Mouse (Mus musculus) neutrophil, adult 5-6 weeks (primary cell): ENCODE measurements around the gene Rhno1. TPM values are rescaled to one million over a fixed set of nuclear protein-coding genes. Genes with fewer than 3 reads are reported as not detected.

ENCODE experiments used
- ATAC-seq: fragments of 151-379, 151-347 bp; 2 replicates; pipeline ENCODE4 v1.8.0; 2017; ENCODE audit warnings: mild to moderate bottlenecking, moderate TSS enrichment; ENCODE audit not compliant: insufficient number of reproducible peaks, poor library complexity, low FRiP score, severe bottlenecking; ENCODE audit errors: extremely low read depth
- total RNA-seq: library from RNA; stranded (forward); fragments of 200-1000 nt; gene quantifications from 2 replicates; pipeline ENCODE4 v1.2.3, GENCODE M21; 2017

Gene Rhno1
- total RNA-seq, 1 experiment from 2014 or later = 40.5 TPM

DNA sequence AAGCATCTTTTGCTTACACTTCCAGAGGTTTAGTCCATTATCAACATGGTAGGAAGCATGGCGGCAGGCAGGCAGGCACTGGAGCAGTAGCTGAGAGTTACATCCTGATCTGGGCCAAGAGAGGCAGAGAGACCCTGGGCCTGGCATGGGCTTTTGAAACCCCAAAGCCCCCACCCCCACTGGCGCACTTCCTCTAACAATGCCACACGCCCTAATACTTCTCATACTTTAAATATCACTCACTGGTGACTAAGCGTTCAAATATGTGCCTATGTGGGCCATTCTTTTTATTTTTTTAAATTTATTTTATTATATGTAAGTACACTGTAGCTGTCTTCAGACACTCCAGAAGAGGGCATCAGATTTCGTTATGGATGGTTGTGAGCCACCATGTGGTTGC is 3.8 kb upstream of the Rhno1 start:
- no peak for ATAC-seq

DNA sequence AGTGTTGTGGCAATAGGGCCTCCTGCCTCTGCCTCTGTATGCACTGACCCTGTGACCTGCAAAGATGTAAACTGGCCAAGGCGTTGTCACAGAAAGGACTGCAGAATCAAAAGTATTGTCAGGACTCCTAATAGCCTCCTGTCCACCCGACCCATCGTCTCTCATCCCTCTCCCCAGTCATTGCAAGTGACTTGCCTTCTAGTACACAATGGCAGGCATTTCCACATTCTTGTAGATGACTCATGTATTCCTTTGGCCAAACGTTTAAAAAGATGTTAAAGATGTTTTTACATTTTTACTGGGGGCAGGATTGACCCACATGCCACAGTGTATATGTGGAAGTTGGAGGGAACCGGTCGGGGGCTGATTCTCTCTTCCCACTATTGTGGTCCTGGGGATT is 2.0 kb upstream of the Rhno1 start:
- no peak for ATAC-seq

DNA sequence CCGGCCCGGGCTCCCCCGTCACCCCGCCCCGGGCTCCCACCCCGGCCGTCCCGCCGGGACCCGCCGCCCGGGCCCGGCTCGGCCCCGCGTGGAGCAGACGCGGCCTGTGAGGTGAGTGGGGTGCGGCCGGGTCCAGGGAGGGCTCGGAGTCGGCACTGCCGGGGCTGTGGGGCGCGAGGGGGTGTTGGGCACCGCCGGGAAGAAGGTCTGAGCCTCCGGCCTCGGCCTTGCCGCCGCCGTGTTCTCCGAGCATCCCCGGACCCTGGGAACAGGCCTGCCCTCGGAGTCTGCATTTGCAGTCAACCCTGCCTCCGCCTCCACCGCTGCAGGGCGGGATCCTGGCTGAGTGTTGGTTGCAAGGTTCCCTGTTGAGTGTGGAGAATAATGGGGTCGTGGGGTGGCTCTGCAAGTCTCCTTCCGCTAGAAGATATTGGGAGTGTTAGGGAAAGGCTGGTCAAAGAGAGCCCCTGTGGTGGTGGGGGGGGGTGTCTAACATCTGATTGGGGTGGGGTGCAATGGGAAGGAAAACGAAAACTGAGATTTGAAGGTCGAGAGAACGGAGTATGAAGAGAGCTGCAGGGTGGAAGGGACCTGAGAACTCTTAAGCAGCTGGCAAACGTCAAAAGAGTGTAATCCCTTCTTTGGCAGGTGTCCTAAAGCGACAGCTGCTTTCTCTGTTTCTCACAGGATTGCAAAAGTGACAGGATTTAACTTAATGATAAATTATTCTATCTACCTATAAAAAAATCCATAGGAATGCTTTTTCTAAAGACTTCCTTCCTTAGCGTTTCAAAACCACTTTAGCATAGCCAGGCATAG is 505 bp upstream of the Rhno1 start:
- ATAC-seq = no peak

DNA sequence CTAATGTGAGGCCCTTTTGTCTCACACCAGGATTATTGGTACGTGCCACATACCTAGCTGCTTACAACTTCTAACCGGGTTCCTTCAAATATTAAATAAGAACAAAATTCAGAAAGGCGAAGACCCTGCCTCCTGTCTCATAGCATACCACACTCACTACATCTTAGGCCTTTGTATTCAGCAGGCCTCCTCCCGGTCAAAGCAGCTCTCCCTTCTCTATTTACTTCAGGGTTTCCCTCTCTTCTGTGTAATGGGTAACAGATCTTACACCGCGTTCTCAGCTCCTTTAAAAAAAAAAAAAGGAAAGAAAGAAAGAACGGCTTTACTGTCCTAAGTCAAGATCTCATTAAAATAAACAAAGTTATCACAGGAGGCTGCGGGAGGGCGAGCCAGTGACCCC is 810 bp downstream of the Rhno1 start:
- ATAC-seq = no peak

DNA sequence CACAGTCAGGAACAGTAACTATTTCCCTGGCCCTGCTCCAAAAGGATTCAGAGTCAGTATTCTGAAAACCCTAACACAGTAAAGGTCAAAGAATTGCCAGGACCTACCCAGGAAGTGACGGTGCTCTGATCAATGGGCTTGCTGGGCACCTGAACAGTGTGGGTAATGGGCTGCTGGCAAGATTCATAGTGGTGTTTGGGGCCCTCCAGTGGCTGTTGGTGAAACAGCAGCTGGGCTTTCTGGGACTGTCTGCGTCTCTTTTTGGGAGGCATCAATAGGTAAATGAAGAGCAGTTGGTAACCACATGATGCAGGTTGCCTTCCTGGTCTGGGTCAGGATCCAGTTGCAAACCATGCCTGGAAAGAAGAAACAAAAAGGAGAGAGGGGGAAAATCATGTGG is 3.7 kb downstream of the Rhno1 start:
- peak; percentile 45 for ATAC-seq

DNA sequence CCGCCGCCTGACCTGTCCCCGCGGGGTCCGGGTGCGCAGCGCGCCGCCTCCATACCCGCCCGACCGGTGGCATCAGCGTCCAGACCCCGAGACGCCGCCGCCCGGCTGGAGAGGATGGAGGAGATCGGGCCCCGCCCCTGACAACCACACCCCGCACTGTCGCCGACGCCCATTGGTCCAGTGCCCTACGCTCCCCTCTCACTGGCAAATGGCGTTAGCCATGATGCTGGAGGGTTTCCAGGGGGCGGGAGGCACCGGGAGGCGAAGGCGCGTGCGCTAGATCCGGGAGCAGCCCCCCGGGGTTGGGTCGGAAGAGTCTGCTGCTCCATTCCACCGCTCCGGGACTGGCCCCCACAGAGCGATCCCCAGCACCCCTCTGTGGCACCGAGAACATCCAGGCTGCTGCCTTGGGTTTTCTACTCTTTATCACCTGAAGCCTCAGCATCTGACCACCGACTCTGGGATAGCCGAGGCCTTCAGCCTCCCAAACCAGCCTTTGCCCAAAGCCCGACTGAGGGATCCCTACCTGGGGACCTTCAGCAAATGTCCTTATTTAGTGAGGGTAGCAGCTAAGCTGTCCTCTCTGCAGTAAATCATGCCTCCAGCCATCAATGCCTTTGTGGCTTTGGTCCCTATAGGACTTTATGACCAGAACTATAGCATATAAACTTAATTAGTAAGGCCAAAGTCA is 6.8 kb downstream of the Rhno1 start, which contains the start of gene Tulp3:
TSS of gene Tulp3 (minus strand) at position 126 of the 691 bp plus-strand sequence.
- peak; percentile 96 for ATAC-seq

DNA sequence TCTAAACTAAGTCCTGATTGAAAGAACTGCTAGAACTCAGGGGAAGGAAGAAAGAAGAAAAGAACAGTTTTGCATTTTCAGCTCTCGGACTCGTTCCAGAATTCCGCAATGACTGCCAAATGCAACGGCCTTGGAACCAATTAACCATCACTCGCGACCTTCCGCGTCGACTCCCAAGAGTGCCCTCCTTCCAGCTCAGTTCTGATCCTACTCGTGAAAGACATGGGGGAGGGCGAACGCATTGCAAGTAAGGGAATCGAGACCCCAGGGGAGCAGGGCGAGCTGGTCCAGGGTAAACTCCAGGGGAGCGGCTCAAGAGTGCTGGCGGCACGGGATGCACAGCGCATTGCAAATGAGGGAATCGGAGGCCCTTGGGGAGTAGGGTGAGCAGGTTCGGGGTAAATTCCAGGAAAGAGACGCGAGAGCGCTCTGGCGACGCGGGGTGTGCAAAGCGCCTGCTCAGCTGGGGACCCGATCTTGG is 7.5 kb downstream of the Rhno1 start:
- no peak for ATAC-seq

DNA sequence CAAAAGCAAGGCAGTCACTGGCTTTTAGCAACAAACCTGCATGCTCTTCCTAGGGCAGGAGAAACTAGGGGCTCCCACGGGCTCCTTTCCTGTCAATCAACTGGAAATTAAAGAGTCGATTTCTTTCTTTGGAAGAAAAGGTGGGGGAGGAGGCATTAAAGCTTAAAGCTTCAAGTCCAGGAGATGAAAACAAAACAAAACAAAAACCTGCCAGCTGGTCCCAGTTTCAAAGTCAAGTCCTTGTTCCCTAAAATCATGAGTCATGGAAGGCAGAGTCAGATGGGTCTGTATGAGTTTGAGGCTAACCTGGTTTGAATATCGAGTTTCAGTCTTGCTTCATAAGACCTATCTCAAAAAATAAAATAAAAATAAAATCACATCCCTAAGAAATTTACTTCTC is 8.6 kb downstream of the Rhno1 start:
- ATAC-seq = no peak

DNA sequence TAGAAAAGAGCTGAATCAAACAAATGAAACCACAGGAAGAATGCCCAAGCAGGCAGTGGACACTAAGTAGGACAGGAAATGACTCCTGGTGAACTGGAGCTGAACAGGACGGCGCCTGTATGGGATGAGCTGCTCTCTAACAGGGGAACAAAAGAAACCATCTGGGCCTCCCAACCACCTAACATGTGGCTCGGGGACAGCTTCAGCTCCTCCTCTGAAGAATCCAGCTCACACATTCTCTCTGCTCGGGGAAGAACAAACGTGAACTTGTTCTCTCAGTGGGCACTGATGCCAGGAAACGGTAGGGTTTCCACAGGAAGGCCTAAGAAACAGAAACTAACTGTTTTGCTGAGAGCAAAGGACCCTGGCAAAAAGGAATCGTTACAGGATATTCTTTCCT is 13.0 kb downstream of the Rhno1 start:
- no peak for ATAC-seq

DNA sequence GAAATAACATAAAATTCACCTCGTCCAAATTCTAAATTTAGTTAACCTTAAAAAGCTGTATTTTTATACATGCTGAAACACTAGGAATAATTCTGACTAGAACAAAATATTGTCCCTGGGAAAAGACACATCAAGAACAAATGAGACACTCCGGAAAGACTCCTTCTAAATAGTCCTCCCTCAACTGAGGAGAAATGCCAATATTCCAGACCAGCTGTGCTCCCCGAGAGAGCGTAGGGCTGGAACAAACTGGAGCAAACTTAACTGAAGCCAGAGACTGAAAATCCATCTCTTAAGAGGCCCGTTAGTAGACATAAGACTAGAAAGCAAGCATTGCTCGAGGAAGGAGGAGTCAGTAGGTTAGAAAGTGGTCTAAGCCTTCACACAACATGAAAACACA is 15.9 kb downstream of the Rhno1 start:
- ATAC-seq = no peak

DNA sequence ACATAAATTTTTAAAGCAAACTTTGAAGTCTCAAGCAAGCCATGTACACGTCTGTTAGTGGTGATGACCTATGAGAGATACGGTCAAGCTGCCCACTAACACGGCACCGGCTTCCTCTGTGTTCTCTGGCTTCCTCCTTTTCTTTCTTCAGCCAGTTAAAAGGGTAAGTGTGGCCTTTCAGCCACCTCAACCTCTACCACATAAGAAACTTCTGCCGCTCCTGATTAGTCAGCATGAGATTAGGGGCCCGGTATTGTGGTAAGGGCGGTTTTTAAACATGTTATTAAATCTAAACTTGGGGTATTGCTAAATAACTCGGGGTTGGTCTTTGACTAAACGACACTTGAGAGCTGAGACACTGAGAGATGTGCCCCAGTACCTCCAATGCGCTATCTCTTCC is 17.1 kb downstream of the Rhno1 start:
- ATAC-seq = no peak

DNA sequence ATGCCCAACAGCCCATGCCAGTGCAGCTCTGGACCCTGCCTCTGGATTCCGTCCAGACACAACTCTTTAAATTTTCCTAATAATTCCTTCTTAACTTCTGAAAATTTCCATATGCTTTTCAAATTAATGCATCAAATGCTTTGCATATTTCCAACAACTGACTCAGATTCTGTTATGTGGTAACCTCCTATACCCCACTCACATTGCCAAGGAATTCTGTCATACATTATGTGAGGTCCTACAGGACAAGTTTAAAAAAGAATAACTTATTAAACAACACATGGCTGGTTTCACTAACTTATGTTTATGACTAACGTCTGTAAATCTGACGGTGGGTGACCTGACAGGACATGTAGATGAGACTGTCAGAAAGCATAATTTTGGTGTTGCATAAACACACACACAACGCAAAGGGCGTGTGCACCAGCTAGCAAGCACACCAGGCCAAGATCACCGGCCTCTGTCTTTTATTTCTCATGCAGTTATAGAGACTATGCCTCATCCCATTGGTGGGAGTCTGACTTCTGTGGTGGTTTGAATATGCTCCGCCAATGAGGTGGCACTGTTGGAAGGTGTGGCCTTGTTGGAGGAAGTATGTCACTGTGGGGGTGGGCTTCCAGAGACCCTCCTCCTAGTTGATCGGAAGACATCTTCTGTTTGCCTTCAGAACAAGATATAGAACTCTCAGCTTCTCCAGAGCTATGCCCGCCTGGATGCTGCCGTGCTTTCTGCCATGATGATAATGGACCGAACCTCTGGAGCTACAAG is 20.6 kb downstream of the Rhno1 start:
- ATAC-seq = no peak

DNA sequence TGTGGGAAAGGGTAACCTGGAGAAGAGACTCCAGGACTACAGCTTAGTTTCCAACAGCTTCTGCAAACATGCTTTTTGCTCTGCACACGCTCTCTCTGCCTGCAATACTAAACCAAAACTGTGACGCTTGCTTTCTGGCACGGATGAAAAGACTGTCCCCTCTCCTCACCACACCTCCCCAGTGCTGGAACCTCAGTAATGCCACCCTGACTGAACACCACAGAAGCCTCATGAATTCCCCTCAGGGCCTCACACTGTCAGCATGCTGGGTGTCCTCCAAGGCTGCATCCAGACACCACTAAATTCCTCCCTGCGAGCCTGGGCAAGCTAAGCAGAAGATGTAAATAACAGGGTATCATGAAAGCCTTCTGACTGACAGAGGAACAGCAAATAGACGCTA is 23.8 kb downstream of the Rhno1 start:
- ATAC-seq = no peak

DNA sequence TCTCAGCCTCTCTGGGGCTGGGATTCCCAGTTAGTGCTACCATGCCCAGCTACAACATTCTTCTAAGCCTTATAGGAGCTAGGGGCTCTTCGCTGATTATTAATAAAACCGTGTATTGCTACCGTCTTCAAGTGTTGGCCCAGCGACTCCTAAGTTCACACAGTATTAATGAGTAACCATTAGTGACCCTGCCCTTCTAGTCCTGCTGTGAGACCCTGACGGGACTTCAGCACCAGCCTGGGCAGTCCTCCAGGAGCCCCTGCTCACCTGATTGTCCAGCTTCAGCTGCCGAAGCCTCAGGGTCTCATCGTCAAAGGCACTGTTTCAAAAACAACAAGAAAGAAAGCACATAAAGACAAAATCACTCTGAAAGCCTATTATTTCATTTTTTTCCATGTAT is 25.2 kb downstream of the Rhno1 start:
- no peak for ATAC-seq

DNA sequence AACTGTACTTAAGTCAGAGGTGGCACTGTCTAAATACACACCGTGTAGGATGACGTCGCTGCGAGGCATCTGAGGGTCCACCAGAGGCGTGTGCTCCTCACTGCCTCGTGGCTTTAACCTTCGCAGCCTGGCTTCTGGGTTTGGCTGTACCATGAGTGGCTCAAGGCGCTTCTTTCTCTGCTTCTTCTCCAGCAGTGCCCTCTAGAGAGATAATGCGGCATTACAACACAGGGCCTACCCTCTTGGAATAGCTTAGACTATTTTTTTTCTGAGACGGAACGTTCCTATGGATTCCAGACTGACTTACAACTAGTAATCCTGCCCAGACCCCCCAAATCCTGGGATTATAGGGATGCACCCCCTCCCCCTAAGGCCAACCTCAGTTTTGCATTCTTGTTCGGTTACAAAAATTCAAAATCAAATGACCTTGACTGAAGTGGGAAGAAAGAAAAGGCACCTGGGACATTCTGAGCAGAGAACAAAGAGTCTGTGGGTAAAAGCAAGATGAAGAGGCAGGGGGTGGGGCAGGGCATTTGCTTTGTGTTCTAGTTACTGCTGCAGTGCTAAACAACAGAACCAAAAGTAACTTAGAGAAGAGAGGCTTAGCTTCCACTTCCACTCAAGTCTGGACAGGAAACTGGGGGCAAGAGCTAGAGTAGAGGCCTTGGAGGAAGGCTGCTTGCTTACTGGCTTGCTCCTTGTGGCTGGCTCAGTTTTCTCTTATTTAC is 28.1 kb downstream of the Rhno1 start:
- ATAC-seq = peak; percentile 65; the same call in 1 of the 2 replicates

DNA sequence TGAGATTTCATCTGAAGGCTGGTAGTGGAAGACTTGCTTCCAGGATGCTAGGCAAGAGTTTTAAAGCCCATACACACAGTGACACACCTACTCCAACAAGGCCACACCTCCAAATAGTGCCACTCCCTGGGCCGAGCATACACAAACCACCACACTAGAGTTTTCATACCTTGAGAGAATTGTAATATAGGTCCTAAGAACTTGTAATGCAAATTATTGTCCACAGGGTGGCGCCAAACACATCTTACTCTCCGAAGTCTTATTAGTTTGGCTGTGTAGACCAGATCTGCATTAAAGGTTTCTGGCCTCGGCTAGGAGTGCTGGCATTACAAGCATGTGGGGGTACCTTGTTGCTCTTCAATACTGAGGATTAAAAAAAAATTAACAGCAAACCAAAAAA is 44.4 kb downstream of the Rhno1 start:
- ATAC-seq = peak; percentile 55; the same call in 1 of the 2 replicates

DNA sequence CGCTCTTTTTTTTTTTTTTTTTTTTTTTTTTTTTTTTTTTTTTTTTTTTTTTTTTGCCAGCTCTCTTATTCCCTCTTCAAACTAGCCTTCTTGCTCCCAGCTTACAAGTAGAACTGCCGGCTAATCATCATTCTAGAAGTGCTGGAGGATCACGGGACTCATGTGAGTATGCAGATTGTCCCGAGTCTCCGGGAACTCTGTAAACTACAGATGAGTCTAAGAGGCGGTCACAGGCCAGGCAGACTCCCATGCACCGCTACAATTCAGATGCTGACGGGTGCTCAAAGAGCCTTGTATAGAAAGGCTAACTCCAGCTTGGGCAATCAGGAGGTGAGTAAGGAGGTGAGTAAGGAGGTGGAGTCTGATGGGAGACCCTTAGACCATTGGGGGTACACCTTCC is 47.1 kb downstream of the Rhno1 start:
- no peak for ATAC-seq

DNA sequence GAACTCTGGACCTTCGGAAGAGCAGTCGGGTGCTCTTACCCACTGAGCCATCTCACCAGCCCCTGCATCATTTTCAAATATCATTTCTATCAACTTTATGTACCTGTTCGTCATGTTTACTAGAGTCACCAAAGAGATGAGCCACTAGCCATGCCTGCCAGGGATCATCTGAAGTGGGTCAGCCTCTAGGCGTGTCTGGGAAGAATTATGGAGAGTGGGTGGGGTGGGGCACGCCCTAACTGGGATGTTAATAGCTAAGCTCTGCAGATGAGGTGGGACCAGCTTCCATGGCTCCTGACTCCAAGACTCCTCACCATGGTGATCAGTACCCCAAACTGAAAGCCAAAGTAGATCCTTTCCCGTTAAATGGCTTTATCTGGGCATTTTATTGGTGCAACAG is 47.9 kb downstream of the Rhno1 start:
- ATAC-seq = no peak

DNA sequence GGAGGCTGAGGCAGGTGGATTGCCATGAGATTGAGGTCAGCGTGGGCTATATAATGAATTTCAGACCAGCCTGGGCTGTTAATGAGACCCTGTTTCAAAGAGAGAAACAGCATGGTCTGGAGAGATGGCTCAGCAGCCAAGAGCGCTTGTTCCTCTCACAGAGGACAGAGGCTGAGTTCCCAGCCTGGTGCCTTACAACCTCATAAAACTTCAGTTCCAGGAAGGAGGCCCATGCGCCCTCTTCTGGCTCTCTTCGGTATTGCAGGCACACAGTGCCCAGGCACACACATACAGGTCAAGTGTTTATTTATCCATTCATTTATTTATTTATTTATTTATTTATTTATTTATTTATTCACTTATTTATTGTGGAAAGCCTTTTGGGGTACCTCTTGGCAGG is 54.4 kb downstream of the Rhno1 start:
- ATAC-seq = 0 out of 2 replicates have a peak, but pooled peaks have one; percentile 44
